In the genomic region with DNA sequence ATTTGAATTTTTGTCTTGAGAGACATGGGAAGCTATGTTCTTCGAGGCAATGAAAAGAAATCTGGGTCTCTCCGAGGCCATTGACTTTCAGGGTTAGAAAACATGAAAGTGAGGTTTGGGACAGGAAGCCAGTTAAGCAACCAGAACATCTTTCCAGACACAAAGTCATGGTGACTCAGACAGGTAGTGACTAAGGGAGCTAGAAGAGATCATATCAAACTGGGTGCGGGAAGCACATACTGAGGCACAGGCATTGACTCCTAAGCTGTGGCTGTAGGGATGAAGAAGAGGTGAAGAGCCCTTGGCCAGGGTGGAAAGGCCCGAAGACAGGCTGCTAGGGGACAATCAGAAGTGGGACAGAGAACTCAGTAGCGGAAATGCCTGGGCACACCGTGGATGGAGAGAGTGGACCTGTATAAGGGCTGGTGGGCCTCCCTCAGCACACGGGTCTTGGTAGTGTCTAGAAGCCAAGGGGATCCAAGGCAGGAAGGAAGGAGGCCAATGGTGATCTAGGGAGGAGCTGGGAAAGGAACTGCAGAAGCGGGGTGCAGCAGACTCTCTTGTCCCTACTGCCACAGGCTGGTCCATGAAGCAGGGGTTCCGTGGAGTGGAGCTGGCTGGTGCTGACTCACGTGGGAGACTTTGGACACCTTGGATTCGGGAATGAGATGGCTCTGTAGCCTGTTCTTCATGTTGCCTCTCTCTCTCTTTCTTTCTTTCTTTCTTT, we compare ENCODE assay signal across 8 mouse cellular contexts. TPM values are rescaled to one million over a fixed set of nuclear protein-coding genes. Genes with fewer than 3 reads are reported as not detected.
DNase-seq lines count a peak whose midpoint lies in the region; ATAC-seq and TF ChIP-seq lines count a peak whose summit lies in the region.

No protein-coding gene starts in this region.

- no peak for TF ChIP-seq CTCF in kidney, adult 2 months (conservative IDR thresholded peaks at IDR 0.05; ENCODE audit: insufficient read depth, insufficient read length, low read depth, low read length)

- H3K9me3 ChIP-seq in lung, embryonic 16.5 days (ENCODE audit: control insufficient read depth, low read length) = peaks cover 3% of the 10 kb centered on the region; the same call in 1 of the 2 replicates
- H3K9me3 ChIP-seq in intestine, embryonic 15.5 days = no peaks in the 10 kb centered on the region

- peaks cover 22% of the 10 kb centered on the region for H3K4me1 ChIP-seq in lung, embryonic 16.5 days (replicated peaks; ENCODE audit: control insufficient read depth, insufficient read depth, low read length)
- H3K4me1 ChIP-seq in intestine, embryonic 15.5 days (replicated peaks) = peaks cover 25% of the 10 kb centered on the region
- H3K4me1 ChIP-seq in kidney, adult 2 months (ENCODE audit: control insufficient read depth, insufficient read depth, low read length) = peaks cover 9% of the 10 kb centered on the region

- peak overlapping the region; percentile 97 for H3K4me3 ChIP-seq in lung, embryonic 16.5 days (ENCODE audit: low read length)
- peak overlapping the region; percentile 100 for H3K4me3 ChIP-seq in intestine, embryonic 15.5 days (replicated peaks)
- H3K4me3 ChIP-seq in kidney, adult 2 months (ENCODE audit: insufficient read depth, low read depth, low read length) = no peak overlapping the region

- 81% methylated on average over 11 of the region's 11 CpGs for WGBS in lung, embryonic 16.5 days
- 81% methylated on average over 11 of the region's 11 CpGs for WGBS in intestine, embryonic 15.5 days
- WGBS in kidney, adult 2 months = 80% methylated on average over 11 of the region's 11 CpGs

- no peak for DNase-seq in lung, postnatal 25 days (ENCODE audit: low spot score)
- peak; percentile 38 for DNase-seq in c-Kit-positive CD71-positive TER-119-positive erythroid progenitor cells, embryonic 14.5 days (ENCODE audit: low spot score)
- peak; percentile 16 to 26 for DNase-seq in natural killer cell, adult 2 months (ENCODE audit: low spot score in 2 of 2)
- DNase-seq in right cerebral cortex, postnatal 14 days = no peak
- DNase-seq in ovary, postnatal 36 days (ENCODE audit: low spot score) = no peak
- no peak for DNase-seq in kidney, adult 2 months

- no peak for TF ChIP-seq POLR2A in kidney, adult 2 months (IDR thresholded peaks at IDR 0.05; ENCODE audit: low read depth, low read length)

- no peaks in the 10 kb centered on the region for H3K27me3 ChIP-seq in lung, embryonic 16.5 days (ENCODE audit: control insufficient read depth, insufficient read depth, low read depth, low read length)
- no peaks in the 10 kb centered on the region for H3K27me3 ChIP-seq in intestine, embryonic 15.5 days (replicated peaks)
- H3K27me3 ChIP-seq in kidney, adult 2 months (replicated peaks; ENCODE audit: control insufficient read depth, insufficient read depth, low read length) = no peaks in the 10 kb centered on the region

- no peak for ATAC-seq in lung, embryonic 16.5 days (ENCODE audit: low read depth)
- ATAC-seq in intestine, embryonic 15.5 days = no peak

- H3K36me3 ChIP-seq in lung, embryonic 16.5 days (ENCODE audit: control insufficient read depth, insufficient read depth, low read length) = peaks cover under 1% of the 10 kb centered on the region; the same call in 1 of the 2 replicates
- H3K36me3 ChIP-seq in intestine, embryonic 15.5 days = 0 out of 2 replicates have a peak, but pooled peaks cover 4% of the 10 kb centered on the region
- no peaks in the 10 kb centered on the region for H3K36me3 ChIP-seq in kidney, adult 2 months (ENCODE audit: control insufficient read depth, insufficient read depth, low read length)

- H3K27ac ChIP-seq in lung, embryonic 16.5 days (ENCODE audit: low read length) = no peak overlapping the region; the same call in 1 of the 2 replicates
- no peak overlapping the region for H3K27ac ChIP-seq in intestine, embryonic 15.5 days
- H3K27ac ChIP-seq in kidney, adult 2 months (ENCODE audit: insufficient read depth, low read depth, low read length) = no peak overlapping the region

- peak overlapping the region; percentile 96 for H3K9ac ChIP-seq in lung, embryonic 16.5 days (ENCODE audit: low read length)
- peak overlapping the region; percentile 95; the same call in 1 of the 2 replicates for H3K9ac ChIP-seq in intestine, embryonic 15.5 days

- peak overlapping the region; percentile 66 for H3K4me2 ChIP-seq in lung, embryonic 16.5 days (ENCODE audit: low read depth, low read length)
- peak overlapping the region; percentile 82 for H3K4me2 ChIP-seq in intestine, embryonic 15.5 days (replicated peaks)

RNA-seq across cellular contexts. Expression of gene Blcap, which starts 3.7 kb away (rescaled TPM):
- polyA plus RNA-seq in lung, embryonic 16.5 days (2015; fragmentation: Nextera tagmentation; extraction: Ambion mirVana) = 52.8 and 56.2 TPM in 2 replicates
- polyA plus RNA-seq in intestine, embryonic 15.5 days (2015; fragmentation: Nextera tagmentation; extraction: Ambion mirVana) = 39.2 and 40.9 TPM in 2 replicates
- 43.7 and 49.5 TPM in 2 replicates for polyA plus RNA-seq in kidney, adult 2 months (2012; rRNA removed)

RNA-seq across cellular contexts. Expression of gene Nnat, which starts 7.5 kb away (rescaled TPM):
- 614 and 619 TPM in 2 replicates for polyA plus RNA-seq in lung, embryonic 16.5 days (2015; fragmentation: Nextera tagmentation; extraction: Ambion mirVana)
- polyA plus RNA-seq in intestine, embryonic 15.5 days (2015; fragmentation: Nextera tagmentation; extraction: Ambion mirVana) = 428 and 457 TPM in 2 replicates
- 1.9 and 3.9 TPM in 2 replicates for polyA plus RNA-seq in kidney, adult 2 months (2012; rRNA removed)

Comparison
In these comparisons a context has a peak if more than half of its experiments do, and no peak if none do; other contexts are left out.
1. DNase-seq: peak in c-Kit-positive CD71-positive TER-119-positive erythroid progenitor cells, embryonic 14.5 days (single experiment) and natural killer cell, adult 2 months (2 of 2); none in lung, postnatal 25 days (single experiment), right cerebral cortex, postnatal 14 days (single experiment), ovary, postnatal 36 days (single experiment) and kidney, adult 2 months (single experiment).
2. RNA of gene Nnat, which starts 7.5 kb away (polyA plus RNA-seq): 614 to 619 TPM in lung, embryonic 16.5 days and 428 to 457 TPM in intestine, embryonic 15.5 days; 1.9 to 3.9 TPM in kidney, adult 2 months; every median in the first group is over 10 times any median in the second.